Mouse (Mus musculus): ENCODE measurements around the gene Aff3.

- no peak for TF ChIP-seq EP300 (optimal IDR thresholded peaks at IDR 0.05)
- TF ChIP-seq CTCF (IDR thresholded peaks at IDR 0.05; ENCODE audit: low read depth) = no peak
Measured at GRCm38 (mm10) chr1:38304376-38304775, 360.4 kb downstream of the Aff3 start.

Measured in stomach, postnatal 0 days (tissue).